Mouse (Mus musculus): ENCODE data around the gene Col5a1. TPM values are rescaled to one million over a fixed set of nuclear protein-coding genes. Genes with fewer than 3 reads are reported as not detected.

Gene Col5a1
- polyA plus RNA-seq, 1 experiment from 2014 or later = 259 TPM

DNA sequence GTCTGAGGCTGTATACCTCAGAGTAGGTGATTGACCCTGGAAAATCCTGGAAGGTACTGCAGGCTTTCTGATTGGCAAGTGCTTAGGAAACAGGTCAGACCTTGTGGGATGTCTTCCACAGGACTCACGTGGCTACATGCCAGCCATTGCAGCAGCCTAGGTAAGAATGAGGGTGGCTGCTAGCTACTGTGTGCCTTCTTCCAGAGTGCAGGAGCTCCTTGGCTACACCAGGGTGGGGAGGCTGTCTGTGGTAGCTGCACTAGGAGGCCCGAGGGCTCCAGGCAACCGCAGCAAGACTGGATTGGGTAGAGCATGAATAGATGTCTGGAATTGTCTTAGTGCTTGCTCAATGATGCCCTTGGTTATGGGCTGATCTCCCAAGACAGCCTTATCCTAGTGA is 38.2 kb downstream of the Col5a1 start:
- H3K4me3 ChIP-seq = no peak overlapping the region
- no peaks in the 10 kb centered on the region for H3K27me3 ChIP-seq
- no peak overlapping the region for H3K27ac ChIP-seq
- 86% methylated on average over 3 of the region's 3 CpGs for WGBS
- no peak overlapping the region for H3K4me2 ChIP-seq
- no peak for ATAC-seq (ENCODE audit: insufficient number of reproducible peaks, low FRiP score, low TSS enrichment, low read depth)
- no peak overlapping the region for H3K9ac ChIP-seq
- peaks cover 14% of the 10 kb centered on the region for H3K4me1 ChIP-seq
- H3K36me3 ChIP-seq = peaks cover 67% of the 10 kb centered on the region
- no peaks in the 10 kb centered on the region for H3K9me3 ChIP-seq

DNA sequence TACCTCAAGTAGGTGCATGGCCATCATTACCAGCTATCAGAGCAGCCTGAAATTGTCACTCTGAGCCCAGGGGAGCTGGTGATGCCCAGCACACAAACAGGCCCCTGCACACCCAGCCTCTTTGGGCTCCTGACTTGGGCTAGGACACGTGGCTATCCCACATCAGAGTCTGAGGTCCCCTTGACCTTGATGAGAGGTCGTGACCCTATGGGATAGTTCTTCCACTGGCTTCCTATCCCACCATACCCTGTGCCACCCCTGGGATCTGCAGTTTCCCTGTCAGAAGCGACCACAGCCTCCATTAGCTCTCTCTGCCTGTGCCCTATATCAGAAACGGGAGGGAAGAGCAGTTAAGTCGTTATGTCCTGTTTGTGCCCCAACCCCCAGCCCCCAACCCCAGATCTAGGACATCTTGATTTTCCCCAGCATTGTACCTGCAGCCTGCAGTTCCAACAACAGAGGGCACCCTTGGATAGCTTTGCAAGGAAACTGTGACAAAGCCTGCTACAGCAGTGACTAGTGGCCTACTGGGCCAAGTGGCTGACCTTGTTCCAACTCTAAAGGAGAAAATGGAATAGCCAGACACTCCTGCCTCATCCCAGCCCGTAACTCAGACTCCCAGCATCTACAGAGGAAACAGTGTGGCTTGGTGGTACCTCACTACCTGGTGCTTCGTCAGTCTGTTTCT is 40.4 kb downstream of the Col5a1 start:
- H3K9ac ChIP-seq = no peak overlapping the region
- H3K4me3 ChIP-seq = no peak overlapping the region
- H3K27me3 ChIP-seq = no peaks in the 10 kb centered on the region
- H3K4me2 ChIP-seq = no peak overlapping the region
- 46% methylated on average over 7 of the region's 7 CpGs for WGBS
- peaks cover 27% of the 10 kb centered on the region for H3K4me1 ChIP-seq
- peaks cover 74% of the 10 kb centered on the region for H3K36me3 ChIP-seq
- no peak overlapping the region for H3K27ac ChIP-seq
- no peak for ATAC-seq (ENCODE audit: insufficient number of reproducible peaks, low FRiP score, low TSS enrichment, low read depth)
- no peaks in the 10 kb centered on the region for H3K9me3 ChIP-seq

DNA sequence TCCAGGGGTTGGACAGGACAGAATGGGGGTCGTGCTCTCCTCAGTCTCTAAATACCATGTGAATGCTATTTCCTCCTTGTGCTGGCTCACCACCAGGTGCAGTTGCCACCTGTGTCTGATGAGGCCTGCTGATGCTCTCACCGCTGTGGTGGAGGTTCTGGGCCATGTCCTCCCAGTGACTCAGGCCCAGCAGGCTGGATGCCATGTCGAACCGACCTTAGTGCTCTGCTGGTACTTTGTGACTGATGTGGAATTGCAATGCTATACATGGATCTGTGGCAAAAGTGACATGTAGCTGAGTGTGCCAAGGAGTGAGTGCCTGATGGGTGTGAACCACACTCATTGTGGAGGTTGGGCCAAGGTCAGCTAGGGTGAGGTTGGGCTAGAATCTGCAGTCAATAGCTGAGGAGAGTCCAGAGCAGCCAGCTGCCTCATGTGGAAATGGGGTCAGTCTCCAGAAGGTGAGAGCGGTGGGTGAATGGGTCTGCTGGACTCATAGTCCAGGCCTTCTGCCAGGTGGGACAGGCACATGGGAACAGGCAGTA is 44.3 kb downstream of the Col5a1 start:
- H3K4me1 ChIP-seq = peaks cover 63% of the 10 kb centered on the region
- H3K27ac ChIP-seq = peak overlapping the region; percentile 79
- no peaks in the 10 kb centered on the region for H3K27me3 ChIP-seq
- no peak overlapping the region for H3K4me3 ChIP-seq
- H3K9ac ChIP-seq = no peak overlapping the region
- no peak overlapping the region for H3K4me2 ChIP-seq
- no peaks in the 10 kb centered on the region for H3K9me3 ChIP-seq
- no peak for ATAC-seq (ENCODE audit: insufficient number of reproducible peaks, low FRiP score, low TSS enrichment, low read depth)
- H3K36me3 ChIP-seq = peaks cover 59% of the 10 kb centered on the region
- 82% methylated on average over 5 of the region's 5 CpGs for WGBS

DNA sequence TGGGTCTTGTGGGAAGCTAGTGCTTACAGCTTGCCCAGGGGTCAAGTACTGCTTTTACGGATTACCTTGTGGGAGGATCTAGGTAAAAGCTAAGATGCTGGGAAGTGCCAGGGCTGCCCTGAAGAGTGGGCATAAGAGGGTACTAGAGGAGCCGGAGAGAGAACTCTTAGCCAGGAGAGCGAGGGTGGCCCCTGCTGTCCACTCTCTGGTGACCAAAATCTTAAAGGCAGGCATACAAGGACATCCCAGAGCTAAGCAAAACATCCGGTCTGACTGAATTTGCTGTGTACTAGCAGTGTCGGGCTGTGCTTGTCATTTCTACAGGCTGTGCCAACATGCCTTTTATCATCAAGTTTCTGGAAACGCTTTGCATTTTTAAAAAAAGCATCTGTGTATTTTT is 44.9 kb downstream of the Col5a1 start:
- Histone ChIP-seq H3K27me3 (no peaks in the 10 kb centered on the region), H3K36me3 (peaks cover 59% of the 10 kb centered on the region), H3K4me1 (peaks cover 68% of the 10 kb centered on the region), H3K4me2 (no peak overlapping the region), H3K4me3 (no peak overlapping the region), H3K9ac (no peak overlapping the region), H3K9me3 (no peaks in the 10 kb centered on the region), H3K27ac (peak overlapping the region; percentile 79)
- WGBS = 62% methylated on average over 6 of the region's 6 CpGs
- no peak for ATAC-seq (ENCODE audit: insufficient number of reproducible peaks, low FRiP score, low TSS enrichment, low read depth)

DNA sequence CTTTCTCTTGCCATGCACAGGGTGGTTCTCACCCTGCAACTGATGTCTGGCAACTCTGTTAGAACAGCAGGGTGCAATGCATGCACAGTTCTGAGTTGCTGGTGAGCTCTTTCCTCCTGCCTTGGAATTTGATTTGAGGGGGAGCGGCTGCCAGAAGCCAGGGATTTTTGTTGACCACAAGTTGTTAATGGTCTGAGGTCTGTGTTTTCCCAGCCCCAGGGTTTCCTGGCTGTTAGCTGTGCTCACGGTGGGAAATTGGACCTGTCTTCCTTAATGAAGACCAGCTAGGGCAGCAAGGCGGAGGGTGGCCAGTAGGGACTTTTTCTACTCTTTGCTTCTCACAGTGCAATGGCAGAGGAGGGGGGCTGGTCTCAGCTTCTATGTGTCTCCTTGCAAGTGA is 45.7 kb downstream of the Col5a1 start:
- Histone ChIP-seq H3K36me3 (peaks cover 58% of the 10 kb centered on the region), H3K4me2 (no peak overlapping the region)

DNA sequence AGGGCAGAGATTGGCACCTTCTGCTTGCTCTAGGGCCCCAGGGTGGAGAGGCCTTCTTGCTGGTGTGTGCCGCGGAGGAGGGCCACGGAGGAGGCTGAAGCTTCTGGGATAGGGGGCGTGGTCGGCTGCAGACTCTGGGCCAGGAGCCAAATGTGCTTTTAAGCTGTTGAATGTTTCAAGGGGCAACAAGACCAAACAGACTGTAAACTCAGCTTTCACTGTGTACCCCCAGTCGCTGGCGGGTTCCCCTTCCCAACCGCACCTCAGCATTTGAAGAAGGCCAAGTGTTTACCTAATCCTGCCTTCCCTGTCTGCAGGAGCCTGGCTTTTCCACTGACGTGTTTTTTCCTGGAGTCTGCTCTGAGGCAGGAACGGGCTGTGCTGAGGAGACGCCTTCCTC is 48.0 kb downstream of the Col5a1 start:
- Histone ChIP-seq H3K4me1 (peaks cover 83% of the 10 kb centered on the region), H3K4me2 (no peak overlapping the region), H3K4me3 (no peak overlapping the region), H3K27ac (peak overlapping the region; percentile 92), H3K9ac (no peak overlapping the region), H3K9me3 (no peaks in the 10 kb centered on the region), H3K27me3 (no peaks in the 10 kb centered on the region), H3K36me3 (peaks cover 55% of the 10 kb centered on the region)
- peak; percentile 62 for ATAC-seq (ENCODE audit: insufficient number of reproducible peaks, low FRiP score, low TSS enrichment, low read depth)
- 3% methylated on average over 11 of the region's 11 CpGs for WGBS

More for the DNA sequence above, 45.7 kb downstream of the Col5a1 start:
- Histone ChIP-seq H3K9ac (no peak overlapping the region), H3K9me3 (no peaks in the 10 kb centered on the region), H3K4me1 (peaks cover 73% of the 10 kb centered on the region), H3K4me3 (no peak overlapping the region), H3K27ac (peak overlapping the region; percentile 79), H3K27me3 (no peaks in the 10 kb centered on the region)
- WGBS = 31% methylated on average over 3 of the region's 3 CpGs
- peak; percentile 53; the same call in 1 of the 2 replicates for ATAC-seq (ENCODE audit: insufficient number of reproducible peaks, low FRiP score, low TSS enrichment, low read depth)

DNA sequence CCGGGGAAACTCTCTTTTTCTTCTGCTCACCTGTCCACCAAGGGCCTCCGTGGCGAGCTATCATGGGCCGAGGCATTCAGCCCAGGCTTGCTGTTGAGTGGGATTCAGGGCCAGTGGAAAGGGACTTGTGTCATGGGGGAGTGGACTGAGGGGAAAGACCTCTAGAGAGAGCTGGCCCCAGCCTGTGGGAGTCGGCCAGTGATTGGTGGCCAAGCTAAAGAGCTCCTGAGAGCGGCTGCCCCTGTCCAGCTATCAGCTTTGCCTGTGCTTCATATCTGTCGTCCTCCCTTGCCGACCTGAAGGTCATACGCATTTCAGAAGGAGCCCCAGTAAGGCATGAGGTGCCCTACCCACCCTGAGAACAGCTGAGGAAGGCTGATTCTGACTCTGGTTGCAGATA is 48.6 kb downstream of the Col5a1 start:
- H3K27ac ChIP-seq = peak overlapping the region; percentile 92
- WGBS = 69% methylated on average over 9 of the region's 9 CpGs
- peak overlapping the region; percentile 14; the same call in 1 of the 2 replicates for H3K4me2 ChIP-seq
- no peaks in the 10 kb centered on the region for H3K27me3 ChIP-seq
- no peak overlapping the region for H3K9ac ChIP-seq
- peaks cover 54% of the 10 kb centered on the region for H3K36me3 ChIP-seq
- no peak overlapping the region for H3K4me3 ChIP-seq
- H3K9me3 ChIP-seq = no peaks in the 10 kb centered on the region
- peaks cover 86% of the 10 kb centered on the region for H3K4me1 ChIP-seq
- no peak for ATAC-seq (ENCODE audit: insufficient number of reproducible peaks, low FRiP score, low TSS enrichment, low read depth)

DNA sequence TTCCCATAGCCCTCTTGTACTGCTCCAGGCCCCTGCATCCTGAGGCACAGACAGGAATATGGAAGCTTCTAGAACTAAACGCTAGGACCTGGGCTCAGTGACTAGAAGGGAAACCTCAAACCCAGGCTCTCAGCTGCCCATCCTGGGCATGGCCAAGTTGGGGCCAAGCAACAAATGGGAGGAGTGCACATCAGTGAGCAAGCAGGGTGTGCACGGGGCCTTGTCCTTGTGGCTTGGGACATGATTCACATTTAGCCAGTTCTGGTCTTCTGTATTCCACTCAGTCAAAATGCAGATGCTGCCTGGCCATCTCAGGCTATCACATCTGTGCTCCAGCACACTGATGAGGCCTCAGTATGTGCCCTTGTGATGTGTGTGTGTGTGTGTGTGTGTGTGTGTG is 49.2 kb downstream of the Col5a1 start:
- WGBS = 88% methylated on average over 2 of the region's 2 CpGs
- no peaks in the 10 kb centered on the region for H3K27me3 ChIP-seq
- H3K4me1 ChIP-seq = peaks cover 87% of the 10 kb centered on the region
- no peak overlapping the region for H3K9ac ChIP-seq
- no peak overlapping the region for H3K4me2 ChIP-seq
- no peaks in the 10 kb centered on the region for H3K9me3 ChIP-seq
- no peak overlapping the region for H3K4me3 ChIP-seq
- peak overlapping the region; percentile 92 for H3K27ac ChIP-seq
- no peak for ATAC-seq (ENCODE audit: insufficient number of reproducible peaks, low FRiP score, low TSS enrichment, low read depth)
- H3K36me3 ChIP-seq = peaks cover 53% of the 10 kb centered on the region

DNA sequence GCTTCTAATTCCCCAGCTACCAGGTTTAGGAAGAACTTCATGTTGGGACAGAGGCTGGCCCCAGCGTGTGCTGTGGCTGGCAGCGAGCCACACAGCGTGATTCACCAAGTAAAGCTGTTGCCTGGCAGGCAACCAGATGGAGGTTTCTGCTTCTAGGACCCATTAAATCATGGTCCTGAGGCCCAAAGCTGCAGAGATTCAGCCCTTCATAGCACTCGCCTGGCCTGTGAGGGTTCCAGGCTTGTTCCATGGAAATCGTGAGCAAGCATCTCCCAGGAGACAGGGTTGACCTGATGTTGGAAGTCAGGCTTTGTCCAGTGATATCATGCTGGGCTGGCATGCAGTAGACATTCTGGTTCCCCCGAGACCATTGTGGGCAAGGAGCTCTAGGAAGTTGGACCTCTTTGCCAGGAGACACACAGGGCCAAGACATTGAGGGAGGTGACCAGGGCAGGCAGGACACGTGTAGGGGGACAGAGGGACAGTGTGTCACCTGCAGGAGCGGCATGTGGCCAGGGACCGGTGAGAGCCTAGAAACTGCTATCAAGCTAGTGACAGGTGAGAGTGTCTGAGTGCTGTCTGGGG is 50.5 kb downstream of the Col5a1 start:
- WGBS = 49% methylated on average over 9 of the region's 9 CpGs
- no peak overlapping the region for H3K4me2 ChIP-seq
- peaks cover 79% of the 10 kb centered on the region for H3K4me1 ChIP-seq
- H3K9ac ChIP-seq = 0 out of 2 replicates have a peak overlapping the region, but pooled peaks have one; percentile 0
- H3K36me3 ChIP-seq = peaks cover 52% of the 10 kb centered on the region
- H3K27ac ChIP-seq = peak overlapping the region; percentile 77
- H3K27me3 ChIP-seq = no peaks in the 10 kb centered on the region
- H3K9me3 ChIP-seq = no peaks in the 10 kb centered on the region
- H3K4me3 ChIP-seq = no peak overlapping the region
- no peak for ATAC-seq (ENCODE audit: insufficient number of reproducible peaks, low FRiP score, low TSS enrichment, low read depth)

DNA sequence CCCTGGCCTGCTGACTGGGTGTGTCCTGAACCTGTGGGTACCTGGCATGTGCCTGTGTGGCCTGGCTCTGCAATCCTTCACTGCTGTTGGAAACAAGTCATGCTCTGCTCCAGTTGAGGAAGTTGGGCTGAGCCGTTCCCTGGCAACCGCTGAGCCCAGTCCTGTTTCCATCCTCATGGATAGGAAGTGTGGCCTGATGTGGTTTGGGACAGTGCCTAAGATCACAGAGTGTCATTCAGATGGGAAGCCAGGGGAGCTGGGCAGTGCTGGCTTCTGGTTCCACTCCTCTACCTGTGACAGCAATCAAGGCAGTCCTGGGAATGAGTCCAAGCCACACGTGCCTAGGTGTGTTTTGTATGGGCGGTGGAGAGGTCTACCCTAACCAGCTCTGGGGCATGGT is 53.2 kb downstream of the Col5a1 start:
- Histone ChIP-seq H3K9me3 (no peaks in the 10 kb centered on the region), H3K4me2 (no peak overlapping the region), H3K9ac (no peak overlapping the region), H3K27me3 (no peaks in the 10 kb centered on the region), H3K27ac (peak overlapping the region; percentile 63), H3K4me1 (peaks cover 52% of the 10 kb centered on the region), H3K4me3 (no peak overlapping the region), H3K36me3 (peaks cover 68% of the 10 kb centered on the region)
- 59% methylated on average over 4 of the region's 4 CpGs for WGBS
- ATAC-seq (ENCODE audit: insufficient number of reproducible peaks, low FRiP score, low TSS enrichment, low read depth) = peak; percentile 71

DNA sequence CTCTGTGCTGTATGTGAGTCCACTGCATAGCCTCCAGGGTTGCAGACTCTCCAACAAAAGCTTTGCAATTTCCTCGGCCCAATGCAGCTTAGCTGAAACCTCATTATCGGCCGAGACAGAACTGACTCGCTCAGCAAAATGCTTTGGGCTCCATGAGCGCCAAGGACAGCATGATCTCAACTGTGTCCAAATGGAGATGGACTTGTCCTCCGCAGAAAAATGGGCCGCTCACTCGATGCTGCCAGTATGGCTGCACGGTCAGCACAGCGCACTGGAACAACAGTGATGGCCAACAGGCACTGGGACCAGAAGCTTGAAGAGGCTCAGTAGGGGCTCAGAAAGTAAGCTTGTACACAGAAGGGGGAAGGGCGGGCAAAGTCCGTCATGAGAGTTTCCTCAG is 53.9 kb downstream of the Col5a1 start:
- 81% methylated on average over 12 of the region's 12 CpGs for WGBS
- H3K9me3 ChIP-seq = no peaks in the 10 kb centered on the region
- H3K4me1 ChIP-seq = peaks cover 45% of the 10 kb centered on the region
- ATAC-seq (ENCODE audit: insufficient number of reproducible peaks, low FRiP score, low TSS enrichment, low read depth) = no peak
- H3K27ac ChIP-seq = peak overlapping the region; percentile 63
- H3K4me2 ChIP-seq = no peak overlapping the region
- H3K36me3 ChIP-seq = peaks cover 69% of the 10 kb centered on the region
- no peak overlapping the region for H3K9ac ChIP-seq
- no peaks in the 10 kb centered on the region for H3K27me3 ChIP-seq
- H3K4me3 ChIP-seq = no peak overlapping the region

DNA sequence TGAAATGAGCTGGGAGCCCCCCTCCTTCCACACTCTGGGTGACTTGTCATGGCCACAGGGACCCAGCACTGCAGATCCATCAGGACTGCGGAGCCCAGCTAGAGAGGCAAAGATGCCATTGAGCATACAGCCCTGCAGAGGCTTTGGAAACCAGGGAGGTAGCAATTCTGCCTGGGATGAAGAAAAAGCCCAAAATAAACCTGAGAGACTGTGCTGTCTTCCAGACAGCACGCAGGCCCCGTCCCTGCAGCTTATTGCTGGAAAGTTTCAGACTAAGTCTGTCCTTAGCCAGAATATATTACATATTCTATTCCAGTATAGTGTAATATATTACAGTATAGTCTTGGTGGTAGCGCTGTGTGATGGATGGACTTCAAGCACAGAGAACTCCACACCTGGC is 61.0 kb downstream of the Col5a1 start:
- H3K27me3 ChIP-seq = no peaks in the 10 kb centered on the region
- ATAC-seq (ENCODE audit: insufficient number of reproducible peaks, low FRiP score, low TSS enrichment, low read depth) = no peak
- 86% methylated on average over 4 of the region's 4 CpGs for WGBS
- H3K4me2 ChIP-seq = no peak overlapping the region
- no peaks in the 10 kb centered on the region for H3K4me1 ChIP-seq
- no peaks in the 10 kb centered on the region for H3K9me3 ChIP-seq
- no peak overlapping the region for H3K9ac ChIP-seq
- H3K4me3 ChIP-seq = no peak overlapping the region
- H3K27ac ChIP-seq = 0 out of 2 replicates have a peak overlapping the region, but pooled peaks have one; percentile 17
- H3K36me3 ChIP-seq = peaks cover 79% of the 10 kb centered on the region

Data from limb, embryonic 15.5 days (tissue).